Mouse (Mus musculus): ENCODE measurements around the gene Haspin. TPM values are rescaled to one million over a fixed set of nuclear protein-coding genes. Genes with fewer than 3 reads are reported as not detected.

The Haspin gene
- total RNA-seq (2017): 6.3 to 16.9 TPM (median 6.5 TPM) in 3 replicates

DNA sequence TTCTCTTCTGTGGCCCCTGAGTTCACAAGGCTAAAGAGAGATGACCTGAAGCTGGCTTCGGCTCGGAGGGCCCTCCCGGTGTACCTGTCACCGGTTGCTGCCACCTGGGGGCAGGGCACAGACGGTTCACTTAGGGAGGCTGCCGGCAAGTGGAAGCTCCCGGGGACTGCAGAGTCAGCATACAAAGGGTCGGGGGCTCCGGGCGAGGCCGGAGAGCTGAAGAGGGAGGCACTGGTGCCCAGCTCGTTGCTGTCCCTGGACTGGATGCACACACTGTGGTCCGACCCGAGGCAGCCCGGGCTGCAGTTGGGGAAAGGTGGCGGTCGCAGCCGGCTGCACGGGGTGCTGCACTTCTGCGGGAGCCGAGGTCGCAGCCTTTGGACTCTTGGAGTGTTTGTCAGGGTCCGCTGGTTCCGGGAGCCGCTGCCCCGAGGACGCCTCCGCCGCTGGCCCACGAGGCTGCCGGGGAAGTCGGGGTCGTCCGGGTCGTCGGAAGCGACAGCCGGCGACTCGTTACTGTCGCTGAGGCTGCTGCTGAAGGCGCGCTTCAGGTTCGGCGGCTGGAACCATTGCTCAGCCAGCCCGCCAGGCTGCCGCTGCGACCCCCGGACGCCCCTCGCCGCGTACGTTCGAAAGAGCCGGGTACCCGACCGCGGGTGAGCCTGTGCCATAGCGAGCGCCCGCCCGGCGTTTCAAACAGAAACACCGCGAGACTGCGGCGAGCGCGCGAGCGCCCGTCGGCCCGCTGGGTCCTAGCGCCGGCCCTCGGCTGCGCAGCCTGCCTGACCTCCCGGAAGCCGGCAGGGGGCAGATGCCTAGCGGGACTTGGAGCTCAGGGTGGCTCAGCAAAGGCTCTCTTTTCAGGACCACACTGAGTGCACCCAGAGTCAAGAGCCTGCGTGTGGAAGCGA is at the start of gene Haspin:
Haspin (minus strand) TSS at position 704 of the 911 bp plus-strand sequence.
- peak; percentile 80 for ATAC-seq (replicated peaks; ENCODE audit: insufficient number of reproducible peaks, low FRiP score, low TSS enrichment, poor library complexity, severe bottlenecking)

DNA sequence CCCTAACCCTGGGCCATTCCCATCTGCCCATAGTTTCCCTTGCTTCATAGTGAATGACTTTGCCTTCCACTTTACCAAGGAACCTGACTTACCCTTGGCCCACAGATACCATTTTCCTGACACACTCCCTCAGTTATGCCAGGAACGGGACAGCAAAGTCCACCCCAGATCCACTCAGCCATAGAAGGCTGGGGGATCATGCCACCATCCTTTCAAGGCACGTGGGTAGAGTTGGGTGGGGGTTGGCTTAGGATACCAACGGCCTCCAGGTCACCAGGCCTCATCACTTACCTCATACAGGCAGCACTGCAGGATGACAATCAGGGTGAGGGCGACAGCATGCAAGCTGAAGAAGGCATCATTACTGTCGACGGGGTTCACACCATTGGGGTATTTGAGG is 49.1 kb upstream of the Haspin start:
- no peak for ATAC-seq (replicated peaks; ENCODE audit: insufficient number of reproducible peaks, low FRiP score, low TSS enrichment, poor library complexity, severe bottlenecking)

DNA sequence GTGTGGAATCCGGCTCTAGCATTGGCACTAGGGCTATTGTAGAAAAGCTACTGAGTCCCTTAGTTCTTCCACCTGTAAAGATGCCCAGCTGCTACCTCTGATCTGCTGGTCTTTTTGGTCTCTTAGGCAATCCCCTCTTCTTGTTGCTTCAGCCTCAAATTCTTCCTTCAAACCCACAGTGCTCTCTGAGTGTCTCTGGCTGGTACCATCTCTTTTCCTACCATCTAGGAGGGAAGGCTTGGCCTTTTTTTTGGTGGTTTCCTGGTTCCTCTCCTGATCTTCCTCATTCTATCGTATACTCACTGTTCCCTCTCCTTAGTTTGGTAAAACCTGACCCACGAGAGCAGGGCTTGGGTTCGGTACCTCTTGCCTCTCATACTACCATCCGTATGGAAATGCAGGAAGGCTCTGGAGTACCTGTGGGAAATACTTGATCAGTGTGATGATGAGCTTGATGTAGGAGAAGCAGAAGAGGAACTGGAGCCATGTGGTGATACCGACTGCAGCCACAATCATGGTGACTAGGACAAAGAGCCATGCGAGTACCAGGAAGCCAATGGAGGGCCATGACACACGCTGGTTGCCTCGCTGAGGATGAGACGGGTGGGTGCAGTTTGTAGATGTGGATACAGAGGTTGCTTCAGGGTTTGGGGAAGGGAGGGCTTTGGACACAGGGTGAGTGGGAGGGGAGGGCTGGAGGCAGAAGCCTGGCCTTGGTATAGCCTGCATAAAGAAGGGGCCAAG is 48.0 kb upstream of the Haspin start:
- peak; percentile 38 for ATAC-seq (replicated peaks; ENCODE audit: insufficient number of reproducible peaks, low FRiP score, low TSS enrichment, poor library complexity, severe bottlenecking)

DNA sequence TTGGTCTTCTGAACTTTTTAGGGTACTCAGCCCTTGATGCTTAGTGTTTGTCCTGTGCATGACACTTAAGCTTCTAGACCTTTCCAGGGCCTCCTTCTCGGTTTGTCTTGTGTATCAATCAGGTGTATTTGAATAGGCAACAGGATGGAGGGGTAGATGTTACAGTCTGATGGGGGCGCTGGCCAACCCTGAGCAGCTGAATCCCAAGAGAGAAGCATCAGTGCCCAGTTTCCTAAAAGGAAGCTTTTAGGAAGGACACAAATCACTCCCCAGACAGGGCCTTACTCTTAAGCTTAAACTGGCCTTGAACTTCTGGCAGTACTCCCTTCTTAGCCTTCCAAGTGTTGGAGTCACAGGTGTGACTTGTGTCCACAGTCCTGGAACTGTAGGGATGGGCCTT is 39.8 kb upstream of the Haspin start:
- no peak for ATAC-seq (replicated peaks; ENCODE audit: insufficient number of reproducible peaks, low FRiP score, low TSS enrichment, poor library complexity, severe bottlenecking)

- ATAC-seq (replicated peaks; ENCODE audit: insufficient number of reproducible peaks, low FRiP score, low TSS enrichment, poor library complexity, severe bottlenecking): no peak
Measured at GRCm38 (mm10) chr11:73177509-73177875, 39.4 kb upstream of the Haspin start.

- ATAC-seq (replicated peaks; ENCODE audit: insufficient number of reproducible peaks, low FRiP score, low TSS enrichment, poor library complexity, severe bottlenecking): peak; percentile 94
Measured at GRCm38 (mm10) chr11:73176608-73177508, 38.8 kb upstream of the Haspin start, which contains the start of the genes Emc6 and Tax1bp3. Emc6 (minus strand) TSS chr11:73177037. Tax1bp3 (plus strand) TSS chr11:73177083.

- no peak for ATAC-seq (replicated peaks; ENCODE audit: insufficient number of reproducible peaks, low FRiP score, low TSS enrichment, poor library complexity, severe bottlenecking)
Measured at GRCm38 (mm10) chr11:73176186-73176585, 38.1 kb upstream of the Haspin start.

- no peak for ATAC-seq (replicated peaks; ENCODE audit: insufficient number of reproducible peaks, low FRiP score, low TSS enrichment, poor library complexity, severe bottlenecking)
Measured at GRCm38 (mm10) chr11:73175612-73176011, 37.5 kb upstream of the Haspin start.

DNA sequence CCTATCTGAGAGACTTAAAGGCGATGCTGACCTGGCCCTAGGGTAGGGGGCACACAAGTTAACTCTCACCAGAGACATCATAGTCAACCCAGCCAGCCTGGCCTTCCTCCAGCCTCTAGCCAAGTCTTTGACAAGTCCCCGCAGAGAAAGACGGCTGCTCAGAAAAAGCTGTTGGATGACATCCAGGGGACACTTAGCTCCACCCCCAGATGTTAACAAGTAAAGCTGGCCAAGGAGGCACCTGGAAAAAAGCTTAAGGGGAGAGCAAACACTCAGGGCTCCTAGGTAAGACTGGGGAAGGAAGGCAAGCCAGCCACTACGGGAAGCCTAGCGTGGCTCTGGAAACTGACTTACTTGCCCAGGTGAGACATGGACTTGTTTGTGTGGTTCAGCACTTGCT is 34.1 kb upstream of the Haspin start:
- ATAC-seq (replicated peaks; ENCODE audit: insufficient number of reproducible peaks, low FRiP score, low TSS enrichment, poor library complexity, severe bottlenecking): no peak

GRCm38 (mm10) chr11:73169231-73169630 is 31.1 kb upstream of the Haspin start:
- peak; percentile 72 for ATAC-seq (replicated peaks; ENCODE audit: insufficient number of reproducible peaks, low FRiP score, low TSS enrichment, poor library complexity, severe bottlenecking)

GRCm38 (mm10) chr11:73168576-73168975 is 30.5 kb upstream of the Haspin start:
- no peak for ATAC-seq (replicated peaks; ENCODE audit: insufficient number of reproducible peaks, low FRiP score, low TSS enrichment, poor library complexity, severe bottlenecking)

DNA sequence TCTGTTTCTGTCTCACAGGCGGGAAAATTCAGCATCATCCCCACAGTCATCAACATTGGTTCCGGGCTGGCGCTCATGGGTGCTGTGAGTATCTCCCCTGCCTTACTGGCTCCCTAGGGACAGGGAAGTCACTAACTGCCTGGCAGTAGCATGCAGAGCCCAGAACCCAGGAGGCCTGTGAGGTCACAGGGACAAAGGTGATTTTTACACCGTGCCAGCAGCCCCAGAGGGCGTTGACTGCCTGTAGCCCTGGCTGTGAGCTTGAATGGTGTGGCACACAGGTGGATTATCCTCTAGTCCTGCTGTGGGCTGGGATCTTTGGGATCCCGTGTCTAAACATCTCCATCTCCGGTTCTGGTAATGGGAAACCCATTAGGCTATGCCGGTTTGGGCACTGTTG is 30.0 kb upstream of the Haspin start:
- no peak for ATAC-seq (replicated peaks; ENCODE audit: insufficient number of reproducible peaks, low FRiP score, low TSS enrichment, poor library complexity, severe bottlenecking)

- ATAC-seq (replicated peaks; ENCODE audit: insufficient number of reproducible peaks, low FRiP score, low TSS enrichment, poor library complexity, severe bottlenecking): no peak
Measured at GRCm38 (mm10) chr11:73162284-73162683, 24.2 kb upstream of the Haspin start.

DNA sequence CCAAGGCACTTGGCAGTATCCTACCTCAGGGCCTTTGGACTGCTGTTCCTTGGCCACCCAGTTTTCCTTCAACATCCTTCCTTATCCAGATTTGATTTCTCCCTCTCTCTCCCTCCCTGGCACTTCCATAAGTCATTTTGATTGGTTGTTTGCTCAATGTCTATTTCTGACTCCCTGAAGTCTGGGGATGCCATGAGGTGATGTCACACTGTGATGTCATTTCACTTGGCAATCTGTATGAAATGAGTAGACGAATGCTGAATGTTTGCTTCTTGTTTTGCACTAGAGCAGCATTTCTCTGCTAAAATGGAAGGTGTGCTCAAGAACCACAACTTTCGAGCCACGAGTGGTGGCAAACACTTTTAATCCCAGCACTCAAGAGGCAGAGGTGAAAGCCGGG is 23.5 kb upstream of the Haspin start:
- ATAC-seq (replicated peaks; ENCODE audit: insufficient number of reproducible peaks, low FRiP score, low TSS enrichment, poor library complexity, severe bottlenecking): no peak

DNA sequence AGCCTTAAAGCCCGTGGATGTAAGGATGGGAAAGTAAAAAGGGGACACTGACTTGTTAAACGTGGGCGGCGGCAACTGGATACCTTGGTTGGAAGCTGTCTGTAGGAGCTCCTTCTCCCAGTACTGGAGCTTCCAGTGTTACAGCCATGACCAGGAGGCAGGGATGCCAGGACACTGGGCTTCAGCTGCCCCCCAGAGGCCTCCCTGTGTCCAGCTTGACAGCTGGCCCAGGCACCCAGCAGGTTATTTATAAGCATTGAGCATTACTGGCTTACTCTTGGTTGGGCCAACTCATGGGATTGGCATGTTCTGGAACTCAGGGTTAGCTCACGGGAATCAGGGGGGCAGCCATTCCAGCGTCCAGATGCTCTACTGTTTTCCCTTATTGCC is 22.7 kb upstream of the Haspin start:
- no peak for ATAC-seq (replicated peaks; ENCODE audit: insufficient number of reproducible peaks, low FRiP score, low TSS enrichment, poor library complexity, severe bottlenecking)

DNA sequence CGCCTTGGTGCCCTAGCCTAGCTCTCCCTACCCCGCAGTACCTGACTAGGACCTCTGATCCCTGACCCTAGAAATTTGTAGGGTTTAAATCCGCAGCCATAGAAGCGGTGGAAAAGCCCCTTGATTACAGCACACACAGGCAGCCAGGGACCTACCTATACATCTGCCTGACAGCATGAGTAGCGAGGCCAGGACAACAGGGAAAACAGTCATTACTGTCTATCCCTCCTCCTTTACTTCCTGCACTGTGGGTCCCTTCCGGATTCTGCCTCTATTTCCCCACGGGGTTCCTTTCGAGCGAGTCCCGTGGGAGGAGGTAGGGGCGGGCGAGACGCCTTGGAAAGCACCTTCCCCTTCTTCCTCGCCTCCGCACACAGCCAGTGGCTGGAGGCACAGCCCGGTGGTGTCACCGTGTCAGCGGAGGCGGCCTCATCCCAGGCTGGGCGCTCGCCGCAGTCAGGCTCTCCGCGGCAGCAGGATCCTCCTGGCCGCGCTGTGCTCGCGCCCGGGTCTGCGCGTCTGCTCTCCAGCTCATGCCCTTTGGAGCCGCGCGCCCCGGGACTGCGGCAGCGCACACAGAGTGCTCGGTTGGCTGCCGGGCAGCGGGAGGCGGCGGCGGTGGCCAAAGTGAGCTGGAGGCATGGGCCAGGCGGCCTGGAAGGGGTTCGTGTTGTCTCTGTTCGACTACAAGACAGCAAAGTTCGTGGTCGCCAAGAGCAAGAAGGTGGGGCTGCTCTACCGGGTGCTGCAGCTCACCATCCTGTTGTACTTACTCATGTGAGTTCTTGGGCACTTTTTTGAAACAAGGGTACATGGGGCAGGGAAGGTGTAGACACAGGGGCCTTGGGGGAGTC is 22.1 kb upstream of the Haspin start, which contains the start of gene P2rx5:
P2rx5 (plus strand) TSS at position 465 of the 854 bp plus-strand sequence.
- no peak for ATAC-seq (replicated peaks; ENCODE audit: insufficient number of reproducible peaks, low FRiP score, low TSS enrichment, poor library complexity, severe bottlenecking)

- ATAC-seq (replicated peaks; ENCODE audit: insufficient number of reproducible peaks, low FRiP score, low TSS enrichment, poor library complexity, severe bottlenecking): no peak
Measured at GRCm38 (mm10) chr11:73155071-73155470, 17.0 kb upstream of the Haspin start.

GRCm38 (mm10) chr11:73148209-73148608 is 10.1 kb upstream of the Haspin start:
- no peak for ATAC-seq (replicated peaks; ENCODE audit: insufficient number of reproducible peaks, low FRiP score, low TSS enrichment, poor library complexity, severe bottlenecking)

All from monocyte, adult 5-6 weeks (primary cell).